Mouse (Mus musculus) megakaryocyte, embryonic 14.5 days (primary cell): ENCODE results near the gene Lrrc28.

ENCODE experiments used
- FLI1 ChIP-seq: IDR thresholded peaks from 2 replicates; pipeline ENCODE4 v1.6.1; 2012; ENCODE audit warnings: low read length, inconsistent platforms, mixed read lengths
- GATA1 ChIP-seq: IDR thresholded peaks from 3 replicates; pipeline ENCODE4 v1.6.1; 2012; ENCODE audit warnings: mixed read lengths, low read length, inconsistent platforms, borderline replicate concordance

DNA sequence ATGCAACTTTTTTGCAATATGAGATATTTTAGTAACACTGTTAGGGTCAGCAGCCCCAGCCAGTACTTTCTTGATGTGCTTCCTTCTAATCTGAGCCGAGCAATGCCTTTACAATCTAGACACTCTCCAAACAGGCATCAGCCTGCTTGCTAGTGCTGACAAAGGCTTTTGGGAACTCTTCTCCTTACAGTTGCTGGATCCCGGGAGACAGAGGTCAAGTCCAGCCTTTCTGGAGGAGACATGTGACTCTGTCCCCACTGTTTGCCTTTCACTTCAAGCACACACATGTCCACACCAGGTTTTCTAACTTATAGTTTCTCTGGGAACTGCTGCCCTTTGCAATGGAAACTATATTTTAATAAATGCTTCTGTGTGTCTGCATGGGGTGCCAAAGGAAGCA, 114.1 kb downstream of the Lrrc28 start:
- TF ChIP-seq GATA1 (no peak), FLI1 (no peak)
